Comparison of ENCODE assay signal across 9 mouse cellular contexts in genomic region chr2:164521841-164522240, GRCm38 (mm10). TPM values are rescaled to one million over a fixed set of nuclear protein-coding genes. Genes with fewer than 3 reads are reported as not detected.
DNase-seq lines count a peak whose midpoint lies in the region; ATAC-seq lines count a peak whose summit lies in the region.
"Had no signal": no experiment of that assay in that cellular context is flagged by ENCODE, and none has a peak within 500 bp of the region (broad histone marks: within the 10 kb centered on the region; RNA-seq: fewer than 3 reads in every experiment).

No protein-coding gene starts in this region.

- intact Hi-C loops in left cerebral cortex, postnatal 10 days (cut with DNase I): no loop called here

- 0 out of 2 replicates have a peak overlapping the region, but pooled peaks have one; percentile 7 for H3K4me2 ChIP-seq in hindbrain, embryonic 14.5 days (replicated peaks)
- no peak overlapping the region for H3K4me2 ChIP-seq in hindbrain, embryonic 13.5 days
- H3K4me2 ChIP-seq in limb, embryonic 15.5 days: peak overlapping the region; percentile 10; the same call in 1 of the 2 replicates
- H3K4me2 ChIP-seq in midbrain, embryonic 15.5 days: no peak overlapping the region

- no peaks in the 10 kb centered on the region for H3K9me3 ChIP-seq in hindbrain, embryonic 14.5 days (ENCODE audit: control insufficient read depth, low read length)
- 0 out of 2 replicates have a peak, but pooled peaks cover 6% of the 10 kb centered on the region for H3K9me3 ChIP-seq in hindbrain, embryonic 13.5 days
- no peaks in the 10 kb centered on the region for H3K9me3 ChIP-seq in limb, embryonic 15.5 days
- H3K9me3 ChIP-seq in midbrain, embryonic 15.5 days: no peaks in the 10 kb centered on the region

- H3K36me3 ChIP-seq in hindbrain, embryonic 14.5 days (replicated peaks; ENCODE audit: control insufficient read depth, insufficient read depth): no peaks in the 10 kb centered on the region
- no peaks in the 10 kb centered on the region for H3K36me3 ChIP-seq in hindbrain, embryonic 13.5 days
- no peaks in the 10 kb centered on the region for H3K36me3 ChIP-seq in limb, embryonic 15.5 days
- no peaks in the 10 kb centered on the region for H3K36me3 ChIP-seq in midbrain, embryonic 15.5 days (replicated peaks)

- H3K4me3 ChIP-seq in hindbrain, embryonic 14.5 days (replicated peaks; ENCODE audit: low read length): no peak overlapping the region
- no peak overlapping the region for H3K4me3 ChIP-seq in hindbrain, embryonic 13.5 days
- no peak overlapping the region; the same call in 1 of the 2 replicates for H3K4me3 ChIP-seq in limb, embryonic 15.5 days
- no peak overlapping the region for H3K4me3 ChIP-seq in midbrain, embryonic 15.5 days

- H3K9ac ChIP-seq in hindbrain, embryonic 14.5 days: no peak overlapping the region
- H3K9ac ChIP-seq in hindbrain, embryonic 13.5 days: no peak overlapping the region
- H3K9ac ChIP-seq in limb, embryonic 15.5 days: no peak overlapping the region
- no peak overlapping the region for H3K9ac ChIP-seq in midbrain, embryonic 15.5 days

- no peak overlapping the region for H3K27ac ChIP-seq in hindbrain, embryonic 14.5 days
- H3K27ac ChIP-seq in hindbrain, embryonic 13.5 days: no peak overlapping the region
- peak overlapping the region; percentile 39 for H3K27ac ChIP-seq in limb, embryonic 15.5 days
- H3K27ac ChIP-seq in midbrain, embryonic 15.5 days: no peak overlapping the region

- no peaks in the 10 kb centered on the region; the same call in 1 of the 2 replicates for H3K4me1 ChIP-seq in hindbrain, embryonic 14.5 days (replicated peaks; ENCODE audit: control insufficient read depth, insufficient read depth, low read length)
- peaks cover 9% of the 10 kb centered on the region; the same call in 1 of the 2 replicates for H3K4me1 ChIP-seq in hindbrain, embryonic 13.5 days (replicated peaks)
- peaks cover 27% of the 10 kb centered on the region for H3K4me1 ChIP-seq in limb, embryonic 15.5 days
- H3K4me1 ChIP-seq in midbrain, embryonic 15.5 days: no peaks in the 10 kb centered on the region

- 14% methylated on average over 11 of the region's 11 CpGs for WGBS in hindbrain, embryonic 14.5 days
- WGBS in hindbrain, embryonic 13.5 days: 11% methylated on average over 11 of the region's 11 CpGs
- 11% methylated on average over 11 of the region's 11 CpGs for WGBS in limb, embryonic 15.5 days
- 18% methylated on average over 11 of the region's 11 CpGs for WGBS in midbrain, embryonic 15.5 days

- no peaks in the 10 kb centered on the region for H3K27me3 ChIP-seq in hindbrain, embryonic 14.5 days (ENCODE audit: control insufficient read depth, insufficient read depth, low read length)
- H3K27me3 ChIP-seq in hindbrain, embryonic 13.5 days: peaks cover 4% of the 10 kb centered on the region
- H3K27me3 ChIP-seq in limb, embryonic 15.5 days: no peaks in the 10 kb centered on the region
- H3K27me3 ChIP-seq in midbrain, embryonic 15.5 days (replicated peaks): no peaks in the 10 kb centered on the region

- no peak for DNase-seq in hindbrain, embryonic 14.5 days (ENCODE audit: low spot score)
- DNase-seq in MEL-GATA-1-ER (ENCODE audit: extremely low read depth, low read depth): peak; percentile 91
- DNase-seq in spleen, postnatal 36 days (ENCODE audit: low spot score in 2 of 2): peak; percentile 81 to 89
- no peak for DNase-seq in layer of hippocampus, adult 9-11 months
- DNase-seq in left cerebral cortex, postnatal 10 days (ENCODE audit: extremely low spot score in 1 of 2, low spot score in 2 of 2): no peak
- DNase-seq: adrenal gland, postnatal 25 days had no signal

- ATAC-seq in hindbrain, embryonic 14.5 days (ENCODE audit: low FRiP score): no peak
- no peak for ATAC-seq in hindbrain, embryonic 13.5 days (ENCODE audit: low FRiP score)
- ATAC-seq in limb, embryonic 15.5 days (ENCODE audit: insufficient number of reproducible peaks, low FRiP score, low TSS enrichment, low read depth): no peak
- ATAC-seq in midbrain, embryonic 15.5 days (replicated peaks): no peak

RNA-seq across cellular contexts. Expression of gene Pigt, which starts 24.5 kb away (rescaled TPM):
- 109 and 110 TPM in 2 replicates for polyA plus RNA-seq in hindbrain, embryonic 14.5 days (2014; fragmentation: Nextera tagmentation; extraction: Ambion mirVana)
- polyA plus RNA-seq in hindbrain, embryonic 13.5 days (2015; fragmentation: Nextera tagmentation; extraction: Ambion mirVana): 67.3 and 71.1 TPM in 2 replicates
- polyA plus RNA-seq in limb, embryonic 15.5 days (2015; fragmentation: Nextera tagmentation; extraction: Ambion mirVana): 65.0 and 67.5 TPM in 2 replicates
- polyA plus RNA-seq in midbrain, embryonic 15.5 days (2015; fragmentation: Nextera tagmentation; extraction: Ambion mirVana): 97.7 and 101 TPM in 2 replicates
- 100 to 1,000 TPM; 119 to 124 TPM for total RNA-seq in left cerebral cortex, postnatal 10 days (2021)

RNA-seq across cellular contexts. Expression of gene Dbndd2, which starts 35.9 kb away (rescaled TPM):
- polyA plus RNA-seq in hindbrain, embryonic 14.5 days (2014; fragmentation: Nextera tagmentation; extraction: Ambion mirVana): 13.8 and 14.4 TPM in 2 replicates
- polyA plus RNA-seq in hindbrain, embryonic 13.5 days (2015; fragmentation: Nextera tagmentation; extraction: Ambion mirVana): 12.0 and 13.8 TPM in 2 replicates
- 6.3 and 6.9 TPM in 2 replicates for polyA plus RNA-seq in limb, embryonic 15.5 days (2015; fragmentation: Nextera tagmentation; extraction: Ambion mirVana)
- polyA plus RNA-seq in midbrain, embryonic 15.5 days (2015; fragmentation: Nextera tagmentation; extraction: Ambion mirVana): 19.2 and 19.5 TPM in 2 replicates
- 10 to 100 TPM; 75.5 to 77.3 TPM for total RNA-seq in left cerebral cortex, postnatal 10 days (2021)

RNA-seq across cellular contexts. Expression of gene Wfdc2, which starts 40.4 kb away (rescaled TPM):
- polyA plus RNA-seq in hindbrain, embryonic 14.5 days (2014; fragmentation: Nextera tagmentation; extraction: Ambion mirVana): 2.4 and 4.0 TPM in 2 replicates
- 4.5 and 5.5 TPM in 2 replicates for polyA plus RNA-seq in hindbrain, embryonic 13.5 days (2015; fragmentation: Nextera tagmentation; extraction: Ambion mirVana)
- polyA plus RNA-seq in limb, embryonic 15.5 days (2015; fragmentation: Nextera tagmentation; extraction: Ambion mirVana): 18.3 and 31.2 TPM in 2 replicates
- polyA plus RNA-seq in midbrain, embryonic 15.5 days (2015; fragmentation: Nextera tagmentation; extraction: Ambion mirVana): 2.6 and 3.2 TPM in 2 replicates
- total RNA-seq in left cerebral cortex, postnatal 10 days (2021): under 1 TPM in 1 of 2 experiments, not detected in 1; 0.84 TPM
- total RNA-seq: adrenal gland, postnatal 25 days had no signal

RNA-seq across cellular contexts. Expression of gene Trp53tg5, which starts 48.3 kb away (rescaled TPM):
- 0.28 TPM in 1 of 2 replicates, not detected in the other for polyA plus RNA-seq in hindbrain, embryonic 14.5 days (2014; fragmentation: Nextera tagmentation; extraction: Ambion mirVana)
- polyA plus RNA-seq in hindbrain, embryonic 13.5 days (2015; fragmentation: Nextera tagmentation; extraction: Ambion mirVana): 0.18 TPM in 1 of 2 replicates, not detected in the other
- polyA plus RNA-seq in limb, embryonic 15.5 days (2015; fragmentation: Nextera tagmentation; extraction: Ambion mirVana): not detected in 2 replicates
- polyA plus RNA-seq in midbrain, embryonic 15.5 days (2015; fragmentation: Nextera tagmentation; extraction: Ambion mirVana): not detected in 2 replicates
- total RNA-seq in left cerebral cortex, postnatal 10 days (2021): not detected
- total RNA-seq: adrenal gland, postnatal 25 days had no signal

RNA-seq across cellular contexts. Expression of gene Spint3, which starts 51.4 kb away (rescaled TPM):
- not detected in 2 replicates for polyA plus RNA-seq in hindbrain, embryonic 14.5 days (2014; fragmentation: Nextera tagmentation; extraction: Ambion mirVana)
- not detected in 2 replicates for polyA plus RNA-seq in hindbrain, embryonic 13.5 days (2015; fragmentation: Nextera tagmentation; extraction: Ambion mirVana)
- not detected in 2 replicates for polyA plus RNA-seq in limb, embryonic 15.5 days (2015; fragmentation: Nextera tagmentation; extraction: Ambion mirVana)
- polyA plus RNA-seq in midbrain, embryonic 15.5 days (2015; fragmentation: Nextera tagmentation; extraction: Ambion mirVana): not detected in 2 replicates
- not detected for total RNA-seq in left cerebral cortex, postnatal 10 days (2021)
- total RNA-seq: adrenal gland, postnatal 25 days had no signal

Comparison
In these comparisons a context has a peak if more than half of its experiments do, and no peak if none do; other contexts are left out.
1. H3K4me2 ChIP-seq: peak in hindbrain, embryonic 14.5 days (single experiment) and limb, embryonic 15.5 days (single experiment); none in hindbrain, embryonic 13.5 days (single experiment) and midbrain, embryonic 15.5 days (single experiment).
2. DNase-seq: peak in MEL-GATA-1-ER (single experiment) and spleen, postnatal 36 days (2 of 2); none in hindbrain, embryonic 14.5 days (single experiment), layer of hippocampus, adult 9-11 months (single experiment) and left cerebral cortex, postnatal 10 days (0 of 2).